Mouse (Mus musculus): Measurements from ENCODE around the gene Pitpna.
"Not testable (repeated sequence)": the region's sequence is repeated elsewhere in the genome, so short reads cannot be mapped to it uniquely, and the experiment has no call there.

The Pitpna gene

DNA sequence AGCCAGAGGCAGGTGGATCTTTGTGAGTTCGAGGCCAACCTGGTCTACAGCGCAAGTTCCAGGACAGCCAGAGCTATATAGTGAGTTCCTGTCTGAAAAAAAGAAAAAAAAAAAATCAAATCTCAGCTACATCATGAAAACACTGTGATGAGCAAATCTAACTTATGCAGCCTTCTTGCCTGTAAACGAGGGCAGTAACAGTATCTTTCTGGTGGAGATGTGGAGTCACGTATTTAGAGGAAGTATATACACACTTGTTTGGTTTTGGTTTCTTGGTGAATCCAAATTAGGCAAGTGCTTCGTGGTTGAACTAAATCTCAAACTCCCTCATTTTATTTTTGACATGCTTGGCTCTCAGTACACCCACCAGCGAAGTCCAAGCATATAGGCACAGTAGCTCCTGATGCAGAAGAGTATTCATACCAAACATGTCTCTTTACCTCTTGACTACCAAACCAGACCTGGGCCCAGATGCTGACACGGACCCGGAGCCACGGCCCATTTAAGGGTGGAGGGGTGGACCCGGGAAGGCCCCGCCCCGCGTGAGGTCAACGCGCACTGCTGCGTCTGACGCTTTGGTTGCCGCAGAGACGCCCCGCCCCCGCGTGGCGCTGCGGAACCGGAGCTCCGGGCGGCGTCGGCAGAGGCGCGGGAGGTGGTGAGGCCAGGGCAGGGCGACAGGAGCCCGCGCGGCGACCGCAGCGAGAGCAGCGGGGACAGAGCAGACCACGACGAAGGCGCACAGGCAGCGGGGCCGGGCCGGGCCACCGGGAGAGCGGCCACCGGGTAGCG, at the start of gene Pitpna:
TSS of gene Pitpna (plus strand) at position 605 of the 792 bp plus-strand sequence.
- DNase-seq, result peak; percentile 96 to 97

DNA sequence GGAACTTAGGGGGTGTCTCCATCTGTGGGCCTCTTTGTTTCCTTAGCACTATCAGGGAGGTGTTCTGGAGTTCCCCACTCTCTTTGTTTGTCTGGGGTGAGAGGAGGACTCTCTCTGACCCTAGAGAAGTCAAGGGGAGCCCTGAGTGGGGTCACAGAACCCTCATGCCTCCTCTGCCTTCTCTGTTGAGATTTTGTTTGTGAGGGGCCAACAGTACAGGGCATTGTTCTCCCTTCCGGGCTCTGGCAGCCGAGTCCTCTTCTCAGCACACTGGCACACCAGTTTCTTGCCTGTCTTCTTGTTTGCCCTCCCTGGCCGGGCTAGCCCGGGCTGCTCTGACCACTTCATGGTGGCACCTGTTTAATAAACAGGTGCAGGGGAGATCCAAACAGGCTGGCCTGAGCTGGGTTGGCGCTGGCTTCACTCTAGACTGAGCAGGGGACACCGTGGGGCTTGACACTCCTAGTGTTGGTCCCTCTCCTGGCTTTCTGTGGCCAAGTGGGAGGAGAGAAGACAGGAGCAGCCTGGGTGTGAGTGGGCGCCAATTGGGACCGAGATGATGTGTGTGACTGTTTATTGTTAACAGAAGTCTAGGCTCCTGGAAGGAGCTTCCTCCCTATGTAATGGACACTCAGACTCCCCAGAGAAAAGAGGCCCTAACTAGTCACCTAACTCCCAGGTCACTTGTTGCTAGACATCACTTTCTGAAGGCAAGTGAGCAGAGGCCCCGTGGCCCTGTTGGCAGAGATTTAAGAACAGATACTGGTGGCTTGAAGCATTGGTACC, 49.5 kb upstream of the Pitpna start:
- DNase-seq, result peak; percentile 39 to 49

DNA sequence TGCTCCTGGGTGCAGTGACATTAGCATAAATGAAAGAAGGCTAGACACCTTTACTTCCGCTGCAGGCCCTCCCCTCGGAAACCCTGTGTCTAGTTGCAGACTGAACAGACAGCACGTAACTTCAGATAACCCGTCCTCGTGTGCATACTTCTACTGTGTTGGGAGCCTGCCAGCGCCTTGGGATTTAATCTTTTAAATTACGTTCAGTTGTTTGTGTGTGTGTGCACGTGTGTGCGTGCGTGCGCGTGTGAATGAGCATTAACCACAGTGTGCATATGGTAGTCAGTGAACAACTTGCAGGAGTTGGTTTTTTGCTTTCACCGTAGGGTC, 49.0 kb upstream of the Pitpna start:
- peak in 1 of 2 experiments; percentile 49 for DNase-seq

DNA sequence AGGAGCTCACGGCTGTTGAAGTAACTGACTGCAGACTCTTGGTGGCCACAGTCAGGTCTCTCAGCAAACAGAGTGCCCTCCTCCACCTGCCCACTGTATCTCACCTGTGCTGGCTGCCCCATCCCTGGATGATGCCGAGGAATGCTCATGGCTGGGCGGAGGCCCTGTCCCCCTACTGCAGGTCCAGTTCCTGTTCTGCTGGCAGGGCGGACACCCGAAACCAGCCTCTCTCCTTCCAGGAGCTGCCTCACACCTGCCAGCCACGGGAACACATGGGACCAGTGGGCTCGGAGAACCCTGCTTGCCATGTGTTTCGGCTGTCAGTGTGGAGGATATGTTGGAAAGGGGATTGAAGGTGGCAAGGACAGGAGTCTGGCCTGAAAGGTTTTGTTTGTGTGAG, 47.7 kb upstream of the Pitpna start:
- no peak for DNase-seq

DNA sequence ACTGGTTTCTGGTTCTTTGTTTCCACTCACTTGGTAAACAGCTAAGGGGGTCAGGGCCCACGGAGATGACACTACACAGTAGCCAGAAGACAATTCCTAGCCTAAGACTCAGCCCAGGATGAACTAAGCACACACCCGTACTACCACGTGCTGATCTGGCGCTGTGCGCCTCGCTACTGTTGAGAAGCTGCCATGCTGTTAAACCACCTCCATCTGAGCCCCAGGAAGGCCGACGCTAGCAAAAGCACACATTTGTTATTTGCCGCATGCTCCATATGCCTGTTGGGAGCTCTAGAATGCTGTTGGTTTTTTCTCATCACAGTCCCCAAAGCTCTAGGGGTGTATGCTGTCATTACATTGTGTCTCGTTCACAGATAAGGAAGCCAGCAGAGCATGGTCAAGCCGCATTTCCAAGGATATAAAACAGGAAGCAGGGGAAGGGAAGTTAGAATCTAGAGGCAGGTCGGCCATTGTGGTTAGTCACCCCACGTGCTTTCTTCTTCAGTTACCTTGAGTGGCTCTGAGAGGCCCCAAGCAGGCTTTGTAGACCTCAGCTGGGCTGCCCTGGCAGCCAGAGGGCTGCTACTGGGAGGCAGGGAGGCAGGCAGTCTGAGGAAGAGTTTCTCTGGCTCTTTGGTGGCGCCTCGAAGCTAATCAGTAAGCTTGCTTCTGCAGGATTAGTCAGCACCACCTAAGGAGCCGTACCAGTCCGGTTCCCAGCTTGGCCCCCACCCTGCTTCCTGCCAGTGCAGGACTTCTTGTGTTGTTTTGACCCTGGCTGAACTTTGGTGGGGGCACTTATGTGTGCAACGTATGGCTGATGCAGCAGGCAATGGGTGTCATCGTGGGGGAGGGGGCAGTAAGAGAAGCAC, 47.0 kb upstream of the Pitpna start:
- peak in 1 of 2 experiments; percentile 46 for DNase-seq

DNA sequence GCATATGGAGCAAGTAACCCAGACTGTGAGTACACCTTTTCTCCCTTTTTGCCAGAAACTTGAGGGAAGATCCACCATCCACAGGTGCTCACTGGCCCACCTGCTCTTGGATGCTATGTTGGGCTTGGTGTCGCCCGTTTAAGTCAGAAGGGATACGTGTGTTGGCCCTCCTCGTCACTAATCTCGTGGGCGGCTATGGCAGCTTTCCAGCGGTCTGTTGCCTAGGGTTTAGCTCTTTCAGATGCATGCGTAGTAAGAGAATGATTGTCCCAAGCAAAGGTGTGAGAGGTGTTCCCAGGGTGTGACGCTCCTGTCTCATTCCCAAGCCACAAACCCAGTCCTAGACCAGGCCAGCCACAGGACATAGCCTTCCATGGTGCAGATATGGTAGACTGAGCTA, 43.2 kb upstream of the Pitpna start:
- DNase-seq, result peak; percentile 46 to 55

DNA sequence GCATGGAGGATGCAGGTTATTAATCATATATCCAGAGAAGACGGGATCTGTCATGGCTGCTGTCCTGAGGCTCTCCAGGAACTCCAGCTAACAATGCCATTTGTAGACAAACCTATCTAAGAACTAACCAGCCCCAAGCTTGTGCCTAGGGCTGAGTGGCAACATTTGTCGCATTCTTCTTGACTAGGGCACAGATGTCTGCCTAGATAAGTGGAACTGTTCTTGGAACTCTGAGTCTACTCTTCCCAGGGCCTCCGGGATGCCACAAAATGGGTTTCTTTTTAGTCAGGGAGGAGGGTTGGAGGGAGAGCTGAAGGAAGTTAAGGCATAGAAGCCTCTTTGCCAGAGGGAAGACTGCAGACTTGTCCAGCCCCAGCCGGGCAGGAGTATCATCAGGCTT, 41.8 kb upstream of the Pitpna start:
- no peak for DNase-seq

DNA sequence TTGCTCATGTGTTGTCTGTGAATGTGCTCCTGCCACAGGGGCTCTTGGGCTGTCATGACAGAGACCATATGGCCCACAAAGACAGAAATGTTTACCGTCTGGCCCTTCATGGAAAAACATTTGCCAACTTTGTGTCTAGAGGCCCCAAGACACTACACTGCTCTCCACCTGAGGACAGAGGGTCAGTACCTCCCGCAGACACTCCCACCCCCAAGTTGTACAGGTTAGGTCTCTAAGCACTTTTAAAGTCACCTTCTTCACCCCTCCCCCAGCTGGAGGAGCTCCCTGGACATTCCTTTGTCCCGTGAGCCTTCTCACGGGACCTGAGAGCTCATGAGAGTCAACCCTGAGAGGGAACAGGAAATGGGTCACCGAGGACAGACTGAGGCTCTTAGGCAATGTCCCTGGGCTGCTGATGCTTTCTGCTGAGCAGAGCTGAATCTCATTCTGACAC, 38.2 kb upstream of the Pitpna start:
- DNase-seq, result peak; percentile 25 to 50

DNA sequence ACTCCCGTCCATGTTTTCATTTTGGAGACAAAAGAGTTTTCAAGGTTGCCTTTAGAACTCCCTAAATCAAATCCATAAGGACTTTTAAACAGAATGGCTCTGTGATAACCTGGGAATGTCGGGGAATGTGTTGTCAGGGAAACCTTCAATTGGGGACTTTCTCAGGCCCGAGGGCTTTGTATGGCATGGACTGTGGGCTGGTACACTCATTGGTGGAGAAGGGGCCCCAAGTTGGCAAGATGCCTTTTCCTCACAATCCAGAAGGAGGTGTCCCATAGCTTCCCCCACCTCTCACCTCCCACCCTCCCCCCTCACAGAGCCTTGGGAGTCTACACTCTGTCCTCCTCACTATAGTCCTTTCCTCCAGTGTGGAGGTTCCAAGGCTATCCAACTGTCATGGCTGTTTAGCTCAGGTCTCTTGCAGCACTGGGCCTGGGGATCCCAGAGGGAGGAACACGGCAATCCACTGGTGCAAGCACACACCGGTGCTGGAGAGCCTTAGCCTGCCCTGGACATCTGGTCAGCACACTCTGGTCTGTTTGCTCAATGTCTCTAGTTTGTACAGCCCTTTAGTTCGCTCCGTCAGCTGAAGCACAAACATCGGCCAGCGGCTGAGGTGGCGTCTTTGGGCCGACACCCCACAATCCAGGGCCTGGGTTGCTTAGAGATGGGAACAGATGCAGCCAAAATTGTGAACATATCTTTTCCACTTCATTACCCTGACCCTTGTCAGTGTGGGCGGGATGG, 37.5 kb upstream of the Pitpna start:
- DNase-seq, result peak in 1 of 2 experiments; percentile 22

DNA sequence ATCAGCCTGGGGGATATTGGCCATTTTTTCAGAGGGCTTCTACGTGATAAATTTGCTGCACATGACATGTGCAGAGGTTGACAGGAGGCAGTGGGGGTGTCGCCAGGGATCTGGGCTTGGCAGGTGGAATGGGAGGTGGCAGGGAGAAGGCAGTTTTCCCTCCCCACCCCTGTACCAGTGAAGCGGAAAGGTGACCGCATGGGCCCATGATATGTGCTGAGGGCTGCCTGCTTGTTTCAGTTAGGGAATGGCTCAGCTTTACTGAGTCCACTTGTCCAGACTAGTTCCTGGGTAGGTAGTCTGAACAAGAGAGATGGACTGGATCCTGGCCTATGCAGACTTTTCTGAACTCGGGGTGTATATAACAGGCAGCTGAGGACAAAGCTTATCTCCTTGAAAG, 36.6 kb upstream of the Pitpna start:
- DNase-seq, result peak; percentile 29 to 38

DNA sequence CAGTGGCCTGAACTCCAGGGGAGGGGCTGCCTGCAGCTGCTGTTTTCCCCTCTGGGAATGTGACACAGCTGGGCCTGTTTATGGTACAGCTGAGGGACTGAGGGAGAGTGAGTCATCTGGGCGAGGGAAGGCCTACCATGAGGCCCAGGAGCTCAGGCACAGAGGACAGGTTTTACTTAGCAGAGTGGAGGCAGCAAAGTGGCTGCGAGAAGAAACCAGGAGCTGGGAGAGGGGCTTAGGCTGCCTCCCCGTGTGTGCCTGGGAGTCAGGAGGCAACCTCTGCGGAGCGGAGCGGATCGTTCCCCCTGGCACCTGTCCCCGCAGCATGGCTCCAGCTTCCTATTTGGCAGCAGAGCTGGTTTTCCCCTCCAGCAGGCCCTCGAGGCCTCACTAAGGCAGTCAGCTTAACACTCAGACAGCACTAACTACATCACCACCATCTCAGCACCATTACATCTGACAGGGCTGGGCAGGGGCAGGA, 35.9 kb upstream of the Pitpna start:
- DNase-seq, result peak; percentile 83 to 86

DNA sequence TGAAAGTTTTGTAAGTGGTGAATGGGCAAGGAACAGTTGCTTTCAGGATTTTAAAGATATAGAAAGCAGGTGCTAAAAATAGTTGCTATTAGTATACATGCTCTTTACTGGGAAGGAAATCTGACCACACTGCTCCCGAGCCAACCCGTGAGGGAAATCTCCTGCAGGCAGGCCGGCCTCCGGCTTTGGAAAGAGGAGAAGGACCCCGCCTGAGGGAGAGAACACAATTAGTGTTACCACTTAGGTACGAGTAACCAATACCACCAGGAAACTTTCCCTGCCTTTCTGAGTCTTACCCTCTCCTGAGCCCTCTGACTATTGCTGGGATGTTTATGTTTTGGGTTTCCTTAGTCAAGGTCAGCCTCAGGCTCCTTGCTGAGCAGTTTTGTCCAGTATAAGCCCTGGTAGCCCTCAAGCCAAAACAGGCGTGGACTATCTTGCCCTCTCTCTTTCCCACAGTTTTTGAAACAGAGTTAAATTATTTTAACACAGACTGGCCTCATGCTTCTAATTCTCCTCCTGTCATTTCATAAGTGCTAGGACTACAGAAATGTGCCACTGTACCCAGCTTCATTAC, 34.9 kb upstream of the Pitpna start:
- no peak for DNase-seq

DNA sequence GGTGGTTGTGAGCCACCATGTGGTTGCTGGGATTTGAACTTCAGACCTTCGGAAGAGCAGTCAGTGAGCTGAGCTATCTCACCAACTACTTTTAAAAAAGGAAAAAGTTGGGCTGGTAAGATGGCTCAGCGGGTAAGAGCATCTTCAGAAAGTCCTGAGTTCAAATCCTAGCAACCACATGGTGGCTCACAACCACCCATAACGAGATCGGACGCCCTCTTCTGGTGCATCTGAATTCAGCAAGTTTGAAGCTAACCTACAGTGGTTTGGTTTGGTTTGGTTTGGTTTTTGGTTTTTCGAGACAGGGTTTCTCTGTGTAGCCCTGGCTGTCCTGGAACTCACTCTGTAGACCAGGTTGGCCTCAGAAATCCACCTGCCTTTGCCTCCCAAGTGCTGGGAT, 31.9 kb upstream of the Pitpna start:
- DNase-seq, result not testable (repeated sequence)

DNA sequence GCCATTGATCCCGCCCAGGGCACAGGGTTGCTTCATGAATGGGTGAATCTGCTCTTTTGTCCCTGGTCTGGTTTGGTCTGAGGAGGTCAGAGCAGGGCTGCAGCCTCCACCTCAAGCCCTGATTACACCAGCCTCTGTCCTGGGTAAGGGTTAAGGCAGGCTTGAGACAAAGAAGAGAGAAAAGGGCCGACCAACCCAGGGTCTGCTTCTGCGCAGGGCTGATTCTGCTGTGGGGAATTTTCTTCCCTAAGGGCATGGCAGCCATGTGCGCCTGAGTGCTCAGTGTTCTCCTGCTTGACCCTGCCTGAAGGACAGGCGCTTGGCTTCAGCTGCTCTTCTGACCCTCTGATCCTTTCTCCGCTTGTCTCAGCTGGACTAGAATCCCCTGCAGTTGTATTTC, 30.8 kb upstream of the Pitpna start:
- no peak for DNase-seq

DNA sequence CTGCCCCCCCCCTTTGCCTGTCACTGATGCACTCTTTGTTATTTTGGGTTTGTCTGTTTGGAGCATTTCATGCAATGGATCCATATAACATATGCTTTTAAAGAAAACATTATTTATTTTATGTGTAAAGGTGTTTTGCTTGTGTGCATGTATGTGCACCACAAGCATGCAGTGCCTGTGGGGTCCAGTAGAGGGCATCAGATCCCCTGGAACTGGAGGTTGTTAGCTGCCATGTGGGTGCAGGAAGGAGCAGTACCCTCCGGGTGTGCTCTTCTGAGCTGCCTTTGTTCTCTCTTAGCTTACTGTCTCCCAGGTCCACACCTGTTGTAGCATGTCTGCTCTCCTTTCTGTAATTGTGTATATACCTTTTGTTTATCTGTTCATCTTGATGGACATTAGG, 29.8 kb upstream of the Pitpna start:
- DNase-seq, result peak in 1 of 2 experiments; percentile 73

DNA sequence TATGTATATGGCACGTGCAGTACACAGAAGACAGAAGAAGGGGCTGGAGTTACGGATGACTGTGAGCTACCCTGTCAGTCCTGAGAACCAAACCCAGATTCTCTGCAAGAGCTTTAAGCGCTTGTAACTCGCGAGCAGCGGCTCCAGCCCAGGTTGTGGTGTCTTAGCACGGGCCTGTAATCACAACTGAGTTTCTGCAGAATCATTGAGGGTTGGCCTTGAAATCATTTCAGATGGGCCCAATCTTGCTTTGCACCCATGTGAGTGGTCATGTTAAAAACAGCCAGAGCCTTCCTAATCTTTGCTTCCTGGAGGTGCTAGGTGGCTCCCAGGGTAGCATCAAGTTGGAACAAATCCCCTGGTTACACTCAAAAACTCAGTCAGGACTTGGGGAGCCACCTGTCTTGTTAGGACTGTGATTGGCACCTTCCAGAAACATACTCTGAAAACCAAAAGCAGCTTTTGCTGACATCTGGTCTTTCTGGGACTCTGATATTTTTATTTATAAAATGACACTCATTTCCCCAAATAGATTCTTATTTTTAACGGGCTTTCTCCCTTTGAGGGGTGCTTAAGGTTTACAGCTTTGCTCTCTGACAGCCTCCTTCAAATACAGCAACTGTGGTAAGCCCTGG, 27.9 kb upstream of the Pitpna start:
- no peak for DNase-seq

DNA sequence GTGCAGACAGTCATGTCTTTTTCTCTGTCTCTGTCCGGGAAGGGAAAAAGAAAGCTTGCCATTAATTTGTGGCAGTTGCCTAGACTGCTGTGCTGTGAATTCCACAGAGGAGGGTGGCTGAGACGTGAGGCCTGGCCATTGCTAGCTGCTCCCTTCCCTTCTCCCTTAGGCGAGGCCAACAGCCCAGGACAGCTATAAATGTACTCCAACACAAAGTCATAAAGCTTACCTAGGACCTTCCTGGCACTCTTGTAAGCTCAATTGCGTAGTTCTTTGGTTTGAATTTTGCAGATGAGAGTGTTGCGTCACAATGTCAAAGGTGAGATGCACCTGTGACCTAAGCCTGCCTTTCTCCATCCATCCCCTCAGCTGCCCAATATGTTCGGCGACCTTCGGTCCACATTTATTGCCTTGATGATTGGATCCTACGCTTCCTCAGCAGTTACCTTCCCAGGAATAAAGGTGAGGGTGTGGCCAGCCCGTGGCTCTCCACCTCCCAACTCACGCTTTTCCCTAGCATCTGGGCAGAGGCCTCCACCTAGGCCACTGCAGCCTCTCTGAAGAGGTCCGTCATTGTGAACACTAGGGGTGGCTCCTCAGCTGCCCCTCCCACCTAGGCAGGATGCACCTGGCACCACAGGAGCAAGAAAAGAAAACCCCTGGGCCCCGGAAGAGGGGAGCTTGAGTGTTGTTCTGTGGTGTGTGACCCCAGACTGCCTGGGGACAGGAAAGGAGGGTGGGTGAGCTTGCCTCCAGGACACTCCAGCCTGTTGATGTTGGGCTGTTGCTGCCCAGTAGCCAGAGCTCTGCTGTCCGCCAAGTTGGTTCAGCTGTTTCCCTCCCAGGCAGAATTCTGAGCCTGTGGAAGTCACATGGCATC, 27.1 kb upstream of the Pitpna start:
- no peak for DNase-seq

DNA sequence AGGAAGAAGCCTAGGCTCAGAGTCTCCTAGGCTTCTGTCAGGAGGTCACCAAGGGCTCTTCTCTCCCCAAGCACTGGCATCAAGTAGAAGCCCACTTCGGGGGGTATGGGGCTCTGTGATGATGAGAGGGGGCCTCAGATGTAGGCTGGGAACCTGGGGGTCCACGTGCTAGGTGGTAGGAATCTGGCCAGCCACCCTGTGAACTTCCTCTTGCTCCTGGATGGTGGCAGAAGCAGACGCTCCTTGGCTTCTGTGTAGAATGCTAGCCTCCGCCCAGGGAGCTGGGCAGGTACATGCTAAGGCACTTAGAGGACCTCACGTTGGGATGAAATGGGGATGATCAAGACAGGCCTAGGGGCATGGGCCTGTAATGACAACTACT, 26.5 kb upstream of the Pitpna start:
- no peak for DNase-seq

DNA sequence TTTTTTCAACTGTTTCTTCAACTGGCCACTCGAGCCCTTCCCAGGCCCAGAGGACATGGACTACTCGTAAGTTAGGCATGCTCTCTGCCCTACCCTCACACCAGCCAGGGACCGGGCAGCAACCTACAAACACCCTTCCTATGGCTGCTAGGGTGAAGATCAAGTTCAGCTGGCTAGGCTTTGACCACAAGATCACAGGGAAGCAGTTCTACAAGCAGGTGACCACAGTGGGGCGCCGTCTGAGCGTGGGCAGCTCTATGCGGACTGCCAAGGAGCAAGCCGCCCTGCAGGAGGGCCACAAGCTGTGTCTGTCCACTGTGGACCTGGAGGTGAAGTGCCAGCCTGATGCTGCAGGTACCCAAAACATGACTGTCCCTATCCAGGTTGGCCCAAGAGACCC, 25.1 kb upstream of the Pitpna start:
- peak; percentile 64 to 66 for DNase-seq

DNA sequence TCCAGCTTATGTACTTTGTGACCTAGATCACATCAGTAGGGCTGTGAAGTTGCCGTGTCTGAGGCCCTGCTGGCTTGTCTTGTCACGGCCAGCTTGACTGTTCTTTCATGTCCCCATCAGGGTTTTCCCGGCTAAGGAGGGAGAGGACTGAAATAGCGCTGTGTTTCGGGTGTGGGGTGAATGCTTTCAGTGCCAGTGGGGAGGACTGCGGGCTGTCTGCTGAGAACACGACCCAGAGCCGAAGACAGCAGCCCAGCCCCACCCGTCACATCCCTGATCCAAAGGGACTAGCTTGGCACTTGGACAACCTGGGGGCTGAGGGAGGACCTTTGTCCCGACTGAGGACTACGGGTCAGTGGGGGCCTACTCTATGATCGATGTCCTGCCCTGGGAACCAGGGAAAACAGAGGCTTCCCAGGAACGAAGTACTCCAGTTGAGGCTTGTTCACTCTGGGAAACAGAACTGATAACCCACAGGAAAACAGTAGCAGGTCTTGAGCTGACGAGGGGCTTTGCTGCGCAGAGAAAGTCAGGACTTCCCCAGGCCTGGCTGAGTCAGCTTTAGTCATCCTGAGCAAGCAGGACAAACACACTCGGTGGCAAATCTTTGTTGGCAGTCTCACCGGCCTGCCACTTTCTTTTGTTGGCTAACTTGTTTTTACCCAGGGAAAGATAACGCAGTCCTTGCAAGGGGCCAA, 23.9 kb upstream of the Pitpna start:
- peak in 1 of 2 experiments; percentile 28 for DNase-seq

All from cerebellum, postnatal 14 days (tissue).